Mouse (Mus musculus): Measurements from ENCODE around the gene Pou2f2.

Gene Pou2f2

DNA sequence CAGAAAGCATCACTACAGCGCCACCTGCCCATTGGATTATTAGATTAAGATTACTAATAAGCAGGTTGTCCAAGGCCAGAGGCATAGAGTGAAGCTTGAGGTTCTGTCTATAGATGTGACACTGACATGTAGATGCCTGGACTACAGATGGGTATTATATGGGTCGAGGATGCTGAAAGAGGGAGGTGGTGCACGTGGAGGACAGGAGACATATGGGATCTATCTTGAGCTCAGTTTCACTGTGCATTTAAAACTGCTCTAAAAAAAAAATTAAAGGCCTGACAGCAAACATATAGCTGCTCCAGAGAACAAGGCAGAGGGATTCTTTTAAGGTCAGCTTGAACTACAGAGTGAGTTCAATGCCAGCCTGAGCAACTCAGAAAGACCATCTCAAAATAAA lies 81.4 kb downstream of the Pou2f2 start:
- no peak for DNase-seq (ENCODE audit: low spot score)

DNA sequence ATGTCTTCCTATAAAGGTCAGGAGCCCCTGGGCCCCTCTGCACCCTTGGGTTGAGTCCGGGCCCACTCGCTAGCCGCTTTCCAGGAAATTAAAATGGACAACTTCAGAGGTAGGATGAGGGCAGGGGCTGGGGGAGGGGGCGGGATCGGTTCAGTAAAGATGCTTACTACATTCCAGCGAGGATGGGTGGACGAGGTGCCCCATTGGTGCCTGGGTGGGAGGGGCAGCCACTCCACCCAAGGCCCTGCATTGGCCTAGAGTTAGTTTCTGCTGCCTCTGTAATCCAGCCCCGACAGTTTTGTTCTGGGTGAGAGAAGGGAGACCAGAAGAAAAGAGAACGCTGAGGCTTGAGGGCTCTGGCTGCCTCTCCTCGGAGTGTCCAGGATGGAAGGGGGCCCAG lies 89.7 kb downstream of the Pou2f2 start:
- DNase-seq (ENCODE audit: low spot score), result no peak

DNA sequence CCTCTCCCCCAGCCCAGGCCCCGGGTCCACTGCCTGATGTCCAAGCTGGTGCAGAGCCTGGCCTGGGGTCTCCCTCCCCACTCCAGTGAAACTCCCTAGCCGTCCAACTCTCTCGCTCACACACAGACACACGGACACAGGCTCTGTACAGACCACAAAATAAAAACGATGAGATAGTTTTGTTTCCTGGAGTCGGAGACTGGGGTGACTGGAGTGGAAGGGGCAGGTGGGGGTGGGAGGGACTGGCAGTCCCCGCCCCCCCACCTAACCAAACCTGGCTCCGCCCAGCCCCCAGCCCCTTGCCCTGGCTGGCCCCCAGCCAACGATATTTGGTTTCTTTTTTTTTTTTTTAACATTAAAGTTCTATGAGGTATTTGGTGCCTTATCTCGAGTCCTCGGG lies 90.6 kb downstream of the Pou2f2 start:
- DNase-seq (ENCODE audit: low spot score), result no peak

DNA sequence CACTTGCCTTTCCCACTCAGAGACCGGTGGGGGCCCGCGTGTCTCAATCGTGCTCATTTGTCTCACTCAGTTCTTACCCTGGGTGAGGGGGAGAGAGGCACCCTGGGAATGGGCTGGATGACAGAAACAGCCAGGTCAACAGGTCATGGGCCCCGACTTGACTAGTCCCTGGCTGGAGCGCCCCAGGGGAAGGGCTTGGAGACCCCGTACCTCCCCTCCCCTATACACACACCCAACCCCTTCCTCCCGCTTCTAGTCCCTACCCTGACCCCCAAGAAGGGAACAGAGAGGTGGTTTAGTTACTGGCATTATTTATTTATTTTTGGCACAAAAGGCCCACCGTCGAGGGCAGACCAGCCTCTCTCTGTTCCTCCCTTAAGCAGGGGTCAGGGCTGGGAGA lies 91.0 kb downstream of the Pou2f2 start:
- DNase-seq (ENCODE audit: low spot score), result no peak

DNA sequence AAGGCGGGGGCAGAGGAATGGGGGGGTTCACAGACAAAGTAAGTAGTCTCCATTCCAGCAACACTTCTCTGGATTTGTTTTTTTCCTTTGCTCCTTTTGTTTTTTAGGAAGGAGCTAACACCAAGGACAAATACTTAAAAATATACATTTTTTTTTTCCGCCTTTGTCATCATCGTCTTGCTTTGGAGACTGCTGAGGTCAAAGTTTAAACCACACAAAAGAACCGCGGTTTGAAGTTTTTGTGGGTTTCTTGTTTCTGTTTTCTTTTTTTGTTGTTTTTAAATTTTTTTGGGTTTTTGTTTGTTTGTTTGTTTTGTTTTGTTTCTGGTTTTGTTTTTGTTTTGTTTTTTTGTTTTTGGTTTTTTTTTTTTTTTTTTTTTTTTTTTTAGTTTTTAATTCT lies 91.6 kb downstream of the Pou2f2 start:
- DNase-seq (ENCODE audit: low spot score), result no peak

DNA sequence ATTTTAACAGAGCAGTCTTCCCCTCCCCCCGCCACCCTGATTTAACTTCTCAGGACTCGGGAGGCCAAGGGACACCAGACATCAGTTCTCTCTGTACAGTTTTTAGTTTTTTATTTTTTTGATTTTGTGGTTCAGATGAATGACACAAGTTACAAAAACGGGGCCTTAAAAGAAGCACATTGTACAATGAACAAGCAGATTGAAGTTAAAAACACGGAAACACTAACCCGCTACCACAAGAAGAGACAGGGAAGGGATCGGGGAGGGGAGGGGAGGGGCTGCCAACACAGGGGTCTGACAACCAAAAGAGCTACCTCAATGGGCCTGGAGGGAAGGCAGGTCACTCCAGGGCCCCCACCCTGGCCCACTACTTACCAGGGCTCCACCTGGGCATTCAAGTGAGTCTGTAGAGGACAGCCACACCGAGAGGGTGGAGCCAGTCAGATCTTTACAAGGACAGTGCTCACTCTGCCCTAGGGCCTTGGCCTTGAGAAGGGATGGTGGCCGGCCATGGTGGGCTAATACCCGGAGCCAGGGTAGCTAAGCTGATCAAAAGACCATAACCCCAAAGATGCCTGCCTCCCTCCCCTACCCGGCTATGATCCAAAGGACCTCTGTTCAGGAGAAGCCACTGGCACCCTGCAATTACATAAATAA lies 92.1 kb downstream of the Pou2f2 start:
- no peak for DNase-seq (ENCODE audit: low spot score)

DNA sequence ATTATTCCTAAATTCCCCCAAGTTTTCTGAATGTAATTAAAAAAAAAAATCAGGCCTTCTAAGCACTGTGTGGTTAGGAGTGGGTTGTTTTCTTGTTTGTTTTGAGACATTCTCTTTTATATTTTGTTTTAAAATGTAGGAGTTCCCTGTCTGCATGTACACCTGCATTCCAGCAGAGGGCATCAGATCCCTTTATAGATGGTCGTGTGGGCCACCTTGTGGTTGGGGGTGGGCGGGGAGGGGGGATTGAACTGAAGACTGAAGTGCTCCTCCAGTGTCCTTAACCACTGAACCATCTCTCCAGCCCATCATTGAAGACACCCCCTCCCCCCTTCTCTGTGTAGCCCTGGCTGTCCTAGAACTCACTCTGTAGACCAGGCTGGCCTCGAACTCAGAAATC lies 92.9 kb downstream of the Pou2f2 start:
- no peak for DNase-seq (ENCODE audit: low spot score)

DNA sequence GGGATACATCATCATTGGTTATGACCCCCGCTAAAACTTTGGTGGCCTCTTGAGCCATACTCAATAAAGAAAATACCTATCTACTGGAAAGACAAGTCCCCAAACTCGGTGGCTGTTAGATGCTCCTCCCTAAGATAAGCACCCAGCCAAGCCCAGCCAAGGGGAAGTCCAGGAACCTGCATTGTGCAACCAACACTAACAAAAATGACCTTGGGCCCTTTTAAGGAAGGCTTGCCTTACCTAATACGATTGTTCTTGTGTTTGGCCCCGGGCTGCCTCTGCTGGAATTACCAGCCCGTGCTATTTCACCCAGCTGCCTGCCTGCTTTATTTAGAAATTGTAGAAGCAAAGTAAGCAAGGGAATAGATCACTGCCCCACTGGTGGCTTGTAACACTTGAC lies 94.9 kb downstream of the Pou2f2 start:
- DNase-seq (ENCODE audit: low spot score), result no peak

DNA sequence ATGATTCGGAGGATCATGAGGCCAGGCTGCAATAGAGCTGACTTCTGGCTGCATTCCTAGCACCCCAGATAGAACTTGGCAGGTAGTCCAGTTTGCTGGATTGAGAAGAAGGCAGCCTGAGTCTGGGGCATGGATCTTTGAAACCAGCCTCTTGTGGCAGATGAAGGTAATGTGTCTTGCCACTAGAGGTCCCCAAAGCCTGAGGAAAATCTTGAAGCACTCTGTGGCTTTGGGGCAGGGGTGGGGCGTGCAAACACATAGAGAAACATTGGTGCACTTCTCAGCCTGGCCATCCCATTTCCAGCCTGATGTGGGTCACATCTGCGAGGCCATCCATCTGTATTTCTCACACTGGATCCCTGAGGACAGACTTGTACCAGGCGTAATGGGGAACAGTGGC lies 97.0 kb downstream of the Pou2f2 start:
- DNase-seq (ENCODE audit: low spot score), result no peak

DNA sequence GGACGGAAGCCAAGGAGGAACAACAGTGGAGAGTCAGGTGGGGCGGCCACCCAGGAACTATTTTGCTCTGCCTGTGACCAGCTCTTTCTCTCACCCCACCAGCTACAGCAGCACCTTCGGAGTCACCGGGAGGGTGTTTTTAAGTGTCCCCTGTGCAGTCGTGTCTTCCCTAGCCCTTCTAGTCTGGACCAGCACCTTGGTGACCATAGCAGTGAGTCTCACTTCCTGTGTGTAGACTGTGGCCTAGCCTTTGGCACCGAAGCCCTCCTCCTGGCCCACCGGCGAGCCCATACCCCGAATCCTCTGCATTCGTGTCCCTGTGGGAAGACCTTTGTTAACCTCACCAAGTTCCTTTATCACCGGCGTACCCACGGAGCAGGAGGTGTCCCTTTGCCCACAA lies 99.1 kb downstream of the Pou2f2 start:
- DNase-seq (ENCODE audit: low spot score), result no peak

DNA sequence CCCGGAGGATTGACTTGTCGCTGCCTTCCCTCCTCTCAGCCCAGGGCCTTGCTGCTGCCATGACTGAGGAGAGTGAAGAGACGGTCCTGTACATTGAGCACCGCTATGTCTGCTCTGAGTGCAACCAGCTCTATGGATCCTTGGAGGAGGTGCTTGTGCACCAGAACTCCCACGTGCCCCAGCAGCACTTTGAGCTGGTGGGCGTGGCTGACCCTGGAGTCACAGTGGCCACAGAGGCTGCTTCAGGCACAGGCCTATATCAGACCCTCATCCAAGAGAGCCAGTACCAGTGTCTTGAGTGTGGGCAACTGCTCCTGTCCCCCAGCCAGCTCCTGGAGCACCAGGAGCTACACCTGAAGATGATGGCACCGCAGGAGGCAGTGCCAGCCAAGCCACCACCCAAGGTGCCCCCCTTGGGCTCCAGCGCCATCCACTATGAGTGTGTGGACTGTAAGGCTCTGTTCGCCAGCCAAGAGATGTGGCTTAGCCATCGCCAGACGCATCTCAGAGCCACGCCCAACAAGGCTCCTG lies 100.0 kb downstream of the Pou2f2 start:
- DNase-seq (ENCODE audit: low spot score), result no peak

DNA sequence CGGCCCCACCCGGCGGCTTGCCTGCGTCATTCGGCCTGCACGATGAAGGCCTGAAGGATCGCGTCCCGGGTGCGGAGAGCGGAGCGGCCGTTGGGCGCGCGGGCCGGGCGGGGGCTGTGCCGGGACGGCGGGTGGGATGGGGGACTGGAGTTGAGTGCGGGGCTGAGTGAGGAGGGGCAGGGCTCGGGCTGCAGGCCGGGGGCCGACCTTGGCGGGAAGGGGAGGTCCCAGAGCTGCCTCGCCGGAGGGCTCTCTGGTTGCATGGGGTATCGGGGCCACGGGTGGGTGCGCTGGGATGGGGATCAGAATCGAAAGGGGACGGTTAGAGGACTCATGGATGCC lies 102.1 kb downstream of the Pou2f2 start:
- DNase-seq (ENCODE audit: low spot score), result no peak

DNA sequence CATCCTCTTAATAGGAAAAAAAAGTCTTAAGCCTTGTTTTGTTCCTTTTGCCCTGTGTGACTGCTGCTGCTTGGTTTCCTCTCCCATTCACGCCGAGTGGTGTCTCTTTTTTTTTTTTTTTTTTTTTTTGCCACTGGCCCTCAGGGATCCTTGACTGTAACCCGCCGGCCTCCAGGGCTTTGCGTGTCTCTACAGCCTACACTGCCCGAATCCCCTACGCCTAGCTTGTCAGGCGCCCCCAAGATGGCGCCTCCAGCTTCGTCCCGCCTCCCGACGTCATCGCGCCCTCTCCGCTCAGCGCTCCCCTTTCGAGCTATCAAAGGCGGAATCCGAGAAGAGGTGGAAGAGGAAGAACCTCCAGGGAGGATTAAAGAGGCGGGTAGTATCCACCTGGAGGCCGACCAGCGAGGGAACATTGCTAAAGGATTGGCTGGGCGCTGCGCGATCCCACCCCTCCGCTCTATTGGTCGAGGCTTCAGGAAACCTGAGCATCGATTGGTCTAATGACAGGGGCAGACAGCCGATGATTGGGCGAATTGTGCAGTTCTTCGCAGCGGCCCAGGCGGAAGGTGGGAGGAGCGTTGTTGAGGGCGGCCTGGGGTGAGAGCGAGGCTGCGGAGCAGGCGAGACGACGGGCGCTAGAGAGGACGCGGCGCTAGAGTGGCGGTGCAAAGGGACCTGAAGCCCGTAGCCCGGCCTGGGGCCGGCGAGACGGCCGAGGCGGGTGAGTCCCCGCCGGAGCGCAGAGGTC lies 102.7 kb downstream of the Pou2f2 start:
- DNase-seq (ENCODE audit: low spot score), result peak; percentile 82

DNA sequence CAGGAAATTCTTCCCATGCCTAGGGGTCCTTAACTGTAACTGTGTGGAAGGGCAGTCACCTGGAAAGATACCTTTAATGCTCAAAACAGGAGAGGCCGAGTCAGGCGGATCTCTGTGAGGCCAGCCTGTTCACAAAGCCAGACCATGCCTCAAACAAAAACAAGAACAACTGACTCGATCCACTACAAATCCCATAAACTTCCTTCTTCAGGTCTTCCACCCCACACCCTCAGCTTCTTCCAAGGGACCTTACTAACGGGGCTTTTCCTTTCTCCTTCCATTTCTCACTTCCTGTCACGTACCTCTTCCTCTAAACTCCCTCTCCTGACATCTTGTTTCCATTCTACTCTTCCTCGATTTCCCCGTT lies 103.2 kb downstream of the Pou2f2 start:
- DNase-seq (ENCODE audit: low spot score), result no peak

DNA sequence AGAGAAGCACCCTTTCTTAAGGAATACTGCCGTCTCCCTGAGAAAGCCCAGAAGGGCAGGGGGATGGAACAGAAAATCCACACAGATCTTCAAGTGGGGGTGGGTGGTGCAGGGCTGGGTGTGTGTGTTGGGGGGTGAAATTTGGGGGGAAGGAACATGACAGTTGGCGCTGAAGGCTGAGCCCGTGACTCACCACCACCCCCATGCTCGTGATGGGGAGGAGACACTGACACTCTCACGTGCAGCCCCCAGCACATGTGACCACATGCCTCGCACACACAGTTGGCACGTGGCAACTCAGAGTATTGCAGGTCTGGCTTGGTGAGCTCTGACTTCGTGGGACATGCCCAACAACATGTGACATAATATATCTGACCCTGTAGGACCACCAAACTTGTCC lies 105.6 kb downstream of the Pou2f2 start:
- no peak for DNase-seq (ENCODE audit: low spot score)

DNA sequence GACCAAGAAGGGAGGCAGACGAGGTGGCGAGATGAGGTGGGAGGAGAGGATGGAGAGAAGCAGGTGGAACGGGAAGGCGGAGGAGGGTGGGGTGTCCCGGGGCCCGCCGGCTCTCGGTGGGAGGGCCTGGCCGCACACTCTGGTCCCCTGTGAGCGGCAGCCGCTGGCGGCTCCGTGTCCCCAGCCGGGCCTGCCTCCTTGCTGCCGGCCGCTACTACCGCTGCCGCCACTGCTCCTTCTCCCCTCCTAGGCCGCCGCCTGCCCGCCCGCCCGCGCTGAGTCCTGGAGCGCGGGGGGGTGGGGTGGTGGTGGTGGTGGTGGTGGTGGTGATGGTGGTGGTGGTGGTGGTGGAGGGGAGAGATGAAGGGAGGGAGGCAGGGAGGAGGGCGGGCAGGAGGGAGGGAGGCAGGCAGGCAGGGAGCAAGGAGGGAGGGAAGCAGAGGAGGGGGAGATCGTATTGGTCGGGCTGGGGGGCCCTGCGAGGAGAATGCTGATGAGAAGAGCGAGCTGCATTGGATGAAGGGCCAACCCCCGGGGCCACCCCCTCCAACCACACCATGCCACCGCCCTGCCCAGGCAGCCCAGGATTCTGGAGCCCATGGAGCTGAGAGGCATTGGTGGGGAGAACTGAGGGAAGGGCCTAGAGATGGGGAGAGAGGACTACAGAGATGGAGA lies 106.7 kb downstream of the Pou2f2 start:
- DNase-seq (ENCODE audit: low spot score), result peak; percentile 27

DNA sequence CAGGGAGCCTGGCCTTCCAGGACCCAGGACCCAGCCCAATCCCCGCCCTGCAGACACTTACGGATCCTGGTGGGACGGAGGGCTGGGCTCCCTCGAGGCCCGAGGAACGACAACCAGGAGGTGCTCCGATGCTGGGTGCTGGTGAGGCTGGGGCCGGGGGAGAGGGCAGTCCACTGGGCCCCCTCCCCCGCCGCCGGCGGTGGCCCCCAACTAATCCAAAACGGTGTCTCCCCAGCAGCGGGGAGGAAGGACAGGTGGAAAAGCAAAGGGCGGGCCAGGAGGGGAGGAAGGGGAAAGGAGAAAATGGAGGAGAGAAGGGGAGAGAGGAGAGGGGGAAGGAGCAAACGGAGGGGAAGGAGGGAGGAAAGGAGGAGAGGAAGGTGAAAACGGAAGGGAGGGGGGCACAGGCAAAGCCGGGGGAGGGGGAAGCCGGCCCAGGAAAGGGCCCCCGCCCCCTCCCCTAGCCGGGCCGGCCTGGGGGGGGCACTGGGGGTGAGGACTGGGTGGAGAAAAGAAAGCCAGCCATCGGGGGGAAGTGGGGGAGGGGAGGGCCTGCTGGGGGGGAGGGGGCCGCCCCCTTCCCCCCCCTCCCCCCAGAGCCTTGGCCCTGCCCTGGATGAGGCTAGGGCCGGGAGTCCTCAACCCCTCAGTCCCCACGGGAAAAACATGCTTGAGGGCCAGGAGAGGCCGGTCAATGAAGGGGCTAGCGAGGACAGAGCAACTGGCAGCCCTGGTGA lies 107.4 kb downstream of the Pou2f2 start, which contains the start of the genes Grik5 and Zfp574:
Grik5 (minus strand) TSS at position 368 of the 737 bp plus-strand sequence.
Zfp574 (plus strand) TSS at position 589 of the 737 bp plus-strand sequence.
- no peak for DNase-seq (ENCODE audit: low spot score)

DNA sequence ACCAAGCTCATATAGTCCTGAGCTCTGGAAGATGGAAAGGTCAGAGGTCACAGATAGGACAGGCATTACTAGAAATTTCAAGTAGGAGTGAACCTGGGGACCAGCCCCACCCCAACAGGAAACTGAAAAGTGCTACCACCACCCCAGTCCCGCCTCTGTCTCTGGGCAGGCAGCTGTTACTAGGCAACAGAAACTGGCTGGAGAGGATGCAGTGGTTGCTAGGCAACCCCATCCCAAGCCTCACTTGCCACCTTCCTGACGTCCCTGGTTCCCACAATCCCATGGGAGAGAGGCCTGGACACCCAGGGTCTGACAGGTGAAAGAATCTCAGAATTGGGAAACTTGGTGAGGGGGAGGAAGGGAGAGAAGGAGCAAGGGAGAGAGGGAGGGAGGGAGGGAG lies 110.8 kb downstream of the Pou2f2 start:
- no peak for DNase-seq (ENCODE audit: low spot score)

DNA sequence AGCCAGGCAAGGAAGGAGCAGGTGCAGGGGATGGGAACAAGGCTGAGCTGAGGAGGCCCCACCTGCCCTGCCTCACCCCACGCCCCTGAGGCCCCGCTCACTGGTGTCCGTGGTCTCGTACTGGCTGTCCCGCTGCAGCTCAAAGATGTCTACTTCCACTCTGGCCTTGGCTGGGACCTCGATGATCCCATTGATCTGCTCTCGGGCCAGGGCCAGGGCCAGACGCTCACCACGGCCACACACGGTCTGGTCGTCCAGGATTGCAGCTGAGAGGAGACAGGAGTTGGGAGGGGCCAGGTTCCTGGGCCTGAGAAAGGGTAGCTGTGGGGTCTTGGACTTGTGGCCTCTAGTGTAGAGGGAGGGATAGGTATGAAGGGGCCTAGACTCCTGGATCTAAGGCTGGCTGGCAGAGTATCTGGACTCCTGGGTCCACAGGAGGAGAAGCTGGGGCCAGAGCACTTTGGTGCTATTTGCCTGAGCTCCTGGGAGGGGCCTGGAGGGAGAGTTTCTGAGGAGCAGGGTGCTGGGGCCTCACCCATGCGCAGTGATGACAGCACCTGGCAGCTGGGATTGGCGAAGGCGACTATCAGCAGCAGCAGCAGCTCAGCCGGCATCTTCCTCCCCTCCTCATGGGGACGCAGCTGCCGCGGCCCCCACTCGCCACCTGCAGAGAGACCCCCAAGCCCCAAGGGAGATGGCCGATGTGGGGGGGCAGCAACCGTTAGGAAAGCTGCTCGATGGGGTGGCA lies 111.4 kb downstream of the Pou2f2 start:
- DNase-seq (ENCODE audit: low spot score), result no peak

DNA sequence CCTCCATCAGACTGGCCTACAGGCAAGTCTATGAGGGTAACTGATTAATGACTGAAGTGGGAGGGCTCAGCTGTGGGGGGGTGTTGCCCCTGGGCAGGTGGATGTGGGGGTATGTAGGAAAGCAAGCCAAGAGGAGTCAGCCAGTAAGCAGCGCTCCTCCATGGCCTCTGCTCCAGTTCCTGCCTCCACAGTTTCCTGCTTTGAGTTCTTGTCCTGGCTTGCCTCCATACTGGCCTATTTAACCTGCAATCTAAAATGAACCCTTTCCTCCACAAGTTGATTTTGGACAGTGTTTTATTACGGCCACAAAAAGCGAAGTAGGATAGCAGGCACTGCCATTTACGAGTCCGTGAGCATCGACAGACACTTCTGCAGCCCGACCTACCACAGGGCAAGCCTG lies 112.2 kb downstream of the Pou2f2 start:
- no peak for DNase-seq (ENCODE audit: low spot score)

DNA sequence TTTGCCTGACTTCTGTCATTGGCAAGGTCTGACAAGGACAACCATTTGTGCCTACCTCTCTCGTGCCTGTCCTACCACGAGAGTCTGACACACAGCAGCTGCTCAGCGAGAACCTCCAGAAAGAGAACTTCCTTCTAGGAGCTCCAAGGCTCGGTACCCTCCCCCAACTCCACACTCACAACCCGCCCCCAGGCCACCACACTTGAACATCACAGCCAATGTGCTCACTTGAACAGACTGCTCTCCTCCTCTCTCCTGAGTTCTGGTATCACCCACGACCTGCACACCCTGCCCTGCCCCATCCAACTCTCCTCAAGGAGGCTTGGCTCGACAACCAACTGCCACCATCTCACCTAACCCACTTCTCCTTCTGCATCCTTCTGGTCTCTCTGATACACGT lies 115.6 kb downstream of the Pou2f2 start:
- DNase-seq (ENCODE audit: low spot score), result no peak

DNA sequence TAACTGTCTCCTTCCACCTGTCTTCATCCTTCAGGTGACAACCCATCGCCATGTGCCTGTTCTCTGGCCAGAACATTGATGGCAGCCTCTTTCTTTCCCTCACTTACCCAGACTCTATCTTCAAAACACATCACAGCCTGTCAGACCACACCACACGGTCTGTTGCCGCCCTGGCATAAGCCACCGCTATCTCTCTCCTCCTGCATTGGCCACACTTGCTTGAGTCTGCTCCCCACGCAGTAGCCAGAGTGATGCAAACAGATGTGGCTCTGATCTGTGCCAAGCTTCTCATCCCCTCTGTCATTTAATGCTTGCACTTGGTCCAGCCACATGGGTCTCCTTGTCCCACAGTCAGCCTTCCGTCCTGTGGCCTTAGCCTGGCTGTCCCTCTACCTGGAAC lies 116.2 kb downstream of the Pou2f2 start:
- DNase-seq (ENCODE audit: low spot score), result no peak

All from ovary, postnatal 10 days (tissue).